17 mouse cellular contexts compared by ENCODE assay signal in genomic region chr14:54480673-54481072, GRCm38 (mm10). TPM values are rescaled to one million over a fixed set of nuclear protein-coding genes. Genes with fewer than 3 reads are reported as not detected.
A peak's percentile ranks its signal among the peaks of the same experiment; 100 is the strongest.
DNase-seq lines count a peak whose midpoint lies in the region; ATAC-seq lines count a peak whose summit lies in the region.
"Had no signal": no experiment of that assay in that cellular context is flagged by ENCODE, and none has a peak within 500 bp of the region (broad histone marks: within the 10 kb centered on the region; RNA-seq: fewer than 3 reads in every experiment).

No protein-coding gene starts in this region.

- 70% methylated on average over 6 of the region's 6 CpGs for WGBS in hindbrain, embryonic 10.5 days
- WGBS in hindbrain, embryonic 13.5 days, result 66% methylated on average over 6 of the region's 6 CpGs

- H3K27me3 ChIP-seq in hindbrain, embryonic 10.5 days (ENCODE audit: insufficient read depth, poor library complexity, severe bottlenecking), result peaks cover 54% of the 10 kb centered on the region
- peaks cover 38% of the 10 kb centered on the region for H3K27me3 ChIP-seq in hindbrain, embryonic 13.5 days

- H3K36me3 ChIP-seq in hindbrain, embryonic 10.5 days, result no peaks in the 10 kb centered on the region
- H3K36me3 ChIP-seq in hindbrain, embryonic 13.5 days, result peaks cover 5% of the 10 kb centered on the region; the same call in 1 of the 2 replicates
- H3K36me3 ChIP-seq: G1E; heart, embryonic 13.5 days; stomach, embryonic 15.5 days had no signal

- H3K4me3 ChIP-seq in hindbrain, embryonic 10.5 days, result no peak overlapping the region
- H3K4me3 ChIP-seq in hindbrain, embryonic 13.5 days, result no peak overlapping the region
- H3K4me3 ChIP-seq: stomach, embryonic 15.5 days had no signal

- no peak overlapping the region for H3K4me2 ChIP-seq in hindbrain, embryonic 13.5 days

- peak overlapping the region; percentile 30 for H3K27ac ChIP-seq in hindbrain, embryonic 10.5 days
- H3K27ac ChIP-seq in hindbrain, embryonic 13.5 days, result no peak overlapping the region
- H3K27ac ChIP-seq: heart, embryonic 13.5 days; liver, embryonic 14.5 days; stomach, embryonic 15.5 days had no signal

- H3K4me1 ChIP-seq in hindbrain, embryonic 10.5 days (replicated peaks), result peaks cover 50% of the 10 kb centered on the region
- peaks cover 43% of the 10 kb centered on the region for H3K4me1 ChIP-seq in hindbrain, embryonic 13.5 days (replicated peaks)

- H3K9me3 ChIP-seq in hindbrain, embryonic 10.5 days, result no peaks in the 10 kb centered on the region
- H3K9me3 ChIP-seq in hindbrain, embryonic 13.5 days, result no peaks in the 10 kb centered on the region
- H3K9me3 ChIP-seq: G1E; heart, embryonic 13.5 days; stomach, embryonic 15.5 days had no signal

- DNase-seq in hindbrain, embryonic 10.5 days (ENCODE audit: low spot score), result no peak
- DNase-seq in spleen, postnatal 14 days (ENCODE audit: low spot score in 2 of 2), result peak; percentile 12 to 34
- no peak for DNase-seq in spleen, adult 12 weeks (ENCODE audit: low spot score)
- DNase-seq in spleen, postnatal 36 days (ENCODE audit: low spot score in 2 of 2), result peak; percentile 64 to 69
- peak; percentile 70 for DNase-seq in thymus, postnatal 4 days
- DNase-seq in embryo, embryonic 10 days (ENCODE audit: low spot score), result no peak
- DNase-seq in kidney, adult 18-20 months, result no peak
- DNase-seq: adrenal gland, postnatal 36 days; cerebellum, postnatal 14 days; gastrocnemius, postnatal 10 days; kidney, postnatal 10 days; lung, postnatal 10 days had no signal

- H3K9ac ChIP-seq in hindbrain, embryonic 13.5 days, result no peak overlapping the region
- H3K9ac ChIP-seq: heart, embryonic 13.5 days; liver, embryonic 14.5 days; stomach, embryonic 15.5 days had no signal

- no peak for ATAC-seq in hindbrain, embryonic 13.5 days (ENCODE audit: low FRiP score)

RNA-seq across cellular contexts. Expression of gene Rem2, which starts 4.8 kb away (rescaled TPM):
- polyA plus RNA-seq in hindbrain, embryonic 10.5 days (2016; fragmentation: Nextera tagmentation; extraction: Ambion mirVana), result 20.8 and 40.2 TPM in 2 replicates
- polyA plus RNA-seq in hindbrain, embryonic 13.5 days (2015; fragmentation: Nextera tagmentation; extraction: Ambion mirVana), result 48.0 and 48.8 TPM in 2 replicates

RNA-seq across cellular contexts. Expression of gene Lrp10, which starts 16.7 kb away (rescaled TPM):
- polyA plus RNA-seq in hindbrain, embryonic 10.5 days (2016; fragmentation: Nextera tagmentation; extraction: Ambion mirVana), result 30.9 and 32.4 TPM in 2 replicates
- polyA plus RNA-seq in hindbrain, embryonic 13.5 days (2015; fragmentation: Nextera tagmentation; extraction: Ambion mirVana), result 29.9 and 32.0 TPM in 2 replicates

RNA-seq across cellular contexts. Expression of gene Prmt5, which starts 36.7 kb away (rescaled TPM):
- polyA plus RNA-seq in hindbrain, embryonic 10.5 days (2016; fragmentation: Nextera tagmentation; extraction: Ambion mirVana), result 133 and 145 TPM in 2 replicates
- polyA plus RNA-seq in hindbrain, embryonic 13.5 days (2015; fragmentation: Nextera tagmentation; extraction: Ambion mirVana), result 91.1 and 92.8 TPM in 2 replicates

RNA-seq across cellular contexts. Expression of gene Mmp14, which starts 49.3 kb away (rescaled TPM):
- 75.1 and 76.1 TPM in 2 replicates for polyA plus RNA-seq in hindbrain, embryonic 10.5 days (2016; fragmentation: Nextera tagmentation; extraction: Ambion mirVana)
- 49.1 and 54.9 TPM in 2 replicates for polyA plus RNA-seq in hindbrain, embryonic 13.5 days (2015; fragmentation: Nextera tagmentation; extraction: Ambion mirVana)

RNA-seq across cellular contexts. Expression of gene Mrpl52, which starts 54.0 kb away (rescaled TPM):
- 198 and 224 TPM in 2 replicates for polyA plus RNA-seq in hindbrain, embryonic 10.5 days (2016; fragmentation: Nextera tagmentation; extraction: Ambion mirVana)
- polyA plus RNA-seq in hindbrain, embryonic 13.5 days (2015; fragmentation: Nextera tagmentation; extraction: Ambion mirVana), result 298 and 306 TPM in 2 replicates

Comparison
In these comparisons a context has a peak if more than half of its experiments do, and no peak if none do; other contexts are left out.
1. DNase-seq: peak in spleen, postnatal 14 days (2 of 2), spleen, postnatal 36 days (2 of 2) and thymus, postnatal 4 days (single experiment); none in hindbrain, embryonic 10.5 days (single experiment), spleen, adult 12 weeks (single experiment), embryo, embryonic 10 days (single experiment) and kidney, adult 18-20 months (single experiment).